Mouse (Mus musculus): Measurements from ENCODE around the gene Fez2.

- no peak for TF ChIP-seq POLR2A (IDR thresholded peaks at IDR 0.05; ENCODE audit: extremely low read depth, insufficient read depth, low read length)
- TF ChIP-seq CTCF (IDR thresholded peaks at IDR 0.05; ENCODE audit: extremely low read depth, insufficient read depth, low read length), result no peak
Measured at GRCm38 (mm10) chr17:78376587-78376986, 41.4 kb downstream of the Fez2 start.
